Mouse (Mus musculus) heart, embryonic 12.5 days (tissue): ENCODE data around the gene Poldip2. TPM values are rescaled to one million over a fixed set of nuclear protein-coding genes. Genes with fewer than 3 reads are reported as not detected.
"Not testable (repeated sequence)": the region's sequence is repeated elsewhere in the genome, so short reads cannot be mapped to it uniquely, and the experiment has no call there.

Source experiments
- ATAC-seq: fragments of 200-750 bp; cut with Nextera tagmentation; 2 replicates; pipeline ENCODE4 v1.8.0; 2017; ENCODE audit warnings: moderate TSS enrichment, moderate library complexity; ENCODE audit not compliant: insufficient number of reproducible peaks, low FRiP score
- H3K27ac ChIP-seq: fragments of 300-500 bp; sonication (generic); 2 replicates; pipeline ENCODE4 v1.5.1; 2016; ENCODE audit warnings: mild to moderate bottlenecking, moderate library complexity; ENCODE audit not compliant: poor library complexity, severe bottlenecking
- H3K27me3 ChIP-seq: fragments of 300-500 bp; sonication (generic); replicated peaks from 2 replicates; pipeline ENCODE4 v1.6.1; 2016; ENCODE audit warnings: mild to moderate bottlenecking, moderate library complexity
- H3K36me3 ChIP-seq: fragments of 300-500 bp; sonication (generic); 2 replicates; pipeline ENCODE4 v1.6.1; 2016; ENCODE audit warnings: mild to moderate bottlenecking, moderate library complexity
- H3K4me1 ChIP-seq: fragments of 300-500 bp; sonication (generic); replicated peaks from 2 replicates; pipeline ENCODE4 v1.6.1; 2016; ENCODE audit warnings: mild to moderate bottlenecking
- H3K4me2 ChIP-seq: fragments of 300-500 bp; sonication (generic); 2 replicates; pipeline ENCODE4 v1.6.1; 2016; ENCODE audit warnings: mild to moderate bottlenecking, moderate library complexity
- H3K4me3 ChIP-seq: fragments of 300-500 bp; sonication (generic); 2 replicates; pipeline ENCODE4 v1.5.1; 2016; ENCODE audit warnings: mild to moderate bottlenecking
- H3K9ac ChIP-seq: fragments of 300-500 bp; sonication (generic); 2 replicates; pipeline ENCODE4 v1.6.1; 2016; ENCODE audit warnings: mild to moderate bottlenecking, moderate library complexity
- H3K9me3 ChIP-seq: fragments of 300-500 bp; sonication (generic); replicated peaks from 2 replicates; pipeline ENCODE4 v1.6.1; 2016; ENCODE audit warnings: mild to moderate bottlenecking, moderate library complexity
- WGBS: fragments of 180-500 bp; shearing (Covaris S2); methylation state at CpG from one replicate; pipeline ENCODE4 v1.1.7; 2016; 5-methylcytosine and 5-hydroxymethylcytosine counted together
- polyA plus RNA-seq: library from polyadenylated mRNA; unstranded; fragments of >200 nt; fragmentation: Nextera tagmentation; extraction: Ambion mirVana; gene quantifications from 2 replicates; pipeline ENCODE4 v1.2.1, GENCODE M21; 2016

The Poldip2 gene
- polyA plus RNA-seq, 1 experiment from 2014 or later = 146 TPM

GRCm38 (mm10) chr11:78528714-78529113, 16.7 kb downstream of the Poldip2 start:
- no peak for ATAC-seq

GRCm38 (mm10) chr11:78530001-78530400, 18.0 kb downstream of the Poldip2 start:
- H3K4me2 ChIP-seq = peak overlapping the region; percentile 8; the same call in 1 of the 2 replicates
- H3K4me3 ChIP-seq = no peak overlapping the region
- H3K27me3 ChIP-seq = no peaks in the 10 kb centered on the region
- no peak for ATAC-seq
- peak overlapping the region; percentile 80 for H3K27ac ChIP-seq
- H3K9me3 ChIP-seq = no peaks in the 10 kb centered on the region
- no peak overlapping the region for H3K9ac ChIP-seq
- H3K4me1 ChIP-seq = peaks cover 22% of the 10 kb centered on the region
- 87% methylated on average over 12 of the region's 12 CpGs for WGBS
- peaks cover 60% of the 10 kb centered on the region for H3K36me3 ChIP-seq

More at GRCm38 (mm10) chr11:78528714-78529113, 16.7 kb downstream of the Poldip2 start:
- Histone ChIP-seq H3K27ac (no peak overlapping the region), H3K9me3 (no peaks in the 10 kb centered on the region), H3K36me3 (peaks cover 73% of the 10 kb centered on the region), H3K4me3 (no peak overlapping the region), H3K27me3 (no peaks in the 10 kb centered on the region), H3K4me2 (no peak overlapping the region), H3K9ac (no peak overlapping the region), H3K4me1 (peaks cover 13% of the 10 kb centered on the region; the same call in 1 of the 2 replicates)
- 92% methylated on average over 9 of the region's 9 CpGs for WGBS

GRCm38 (mm10) chr11:78531046-78531445, 19.1 kb downstream of the Poldip2 start:
- H3K27me3 ChIP-seq = no peaks in the 10 kb centered on the region
- 52% methylated on average over 6 of the region's 6 CpGs for WGBS
- 0 out of 2 replicates have a peak overlapping the region, but pooled peaks have one; percentile 39 for H3K9ac ChIP-seq
- H3K27ac ChIP-seq = peak overlapping the region; percentile 80
- H3K4me2 ChIP-seq = peak overlapping the region; percentile 8; the same call in 1 of the 2 replicates
- peaks cover 24% of the 10 kb centered on the region for H3K4me1 ChIP-seq
- H3K9me3 ChIP-seq = no peaks in the 10 kb centered on the region
- no peak overlapping the region for H3K4me3 ChIP-seq
- ATAC-seq = 0 out of 2 replicates have a peak, but pooled peaks have one; percentile 24
- H3K36me3 ChIP-seq = peaks cover 50% of the 10 kb centered on the region

- H3K27ac ChIP-seq = peak overlapping the region; percentile 80
- not testable (repeated sequence) for ATAC-seq, H3K27me3 ChIP-seq, H3K9ac ChIP-seq, H3K4me2 ChIP-seq, H3K4me3 ChIP-seq, H3K9me3 ChIP-seq
- 82% methylated on average over 10 of the region's 10 CpGs for WGBS
- H3K36me3 ChIP-seq = peaks cover 46% of the 10 kb centered on the region
- peaks cover 24% of the 10 kb centered on the region for H3K4me1 ChIP-seq
These were observed 19.5 kb downstream of the Poldip2 start for GRCm38 (mm10) chr11:78531515-78531914.

- Histone ChIP-seq H3K36me3 (peaks cover 28% of the 10 kb centered on the region), H3K27ac (peak overlapping the region; percentile 93; the same call in 1 of the 2 replicates), H3K9me3 (no peaks in the 10 kb centered on the region), H3K9ac (peak overlapping the region; percentile 87), H3K4me2 (peak overlapping the region; percentile 79), H3K4me3 (peak overlapping the region; percentile 84), H3K4me1 (peaks cover 36% of the 10 kb centered on the region), H3K27me3 (no peaks in the 10 kb centered on the region)
- ATAC-seq = no peak
- WGBS = 87% methylated on average over 4 of the region's 4 CpGs
These were observed 22.5 kb downstream of the Poldip2 start for GRCm38 (mm10) chr11:78534516-78534915.

GRCm38 (mm10) chr11:78535376-78536079, 23.5 kb downstream of the Poldip2 start:
- Histone ChIP-seq H3K27ac (peak overlapping the region; percentile 93), H3K4me2 (peak overlapping the region; percentile 79), H3K9me3 (no peaks in the 10 kb centered on the region), H3K4me1 (peaks cover 32% of the 10 kb centered on the region), H3K36me3 (peaks cover 26% of the 10 kb centered on the region), H3K4me3 (peak overlapping the region; percentile 84), H3K9ac (peak overlapping the region; percentile 87), H3K27me3 (no peaks in the 10 kb centered on the region)
- WGBS = 1% methylated on average over 23 of the region's 23 CpGs
- ATAC-seq = no peak

GRCm38 (mm10) chr11:78536080-78536689, 24.2 kb downstream of the Poldip2 start, which contains the start of the genes Tnfaip1 and Ift20:
Tnfaip1 (minus strand) TSS chr11:78536332.
Ift20 (plus strand) TSS chr11:78536361.
- peak within 1 kb of the TSS; percentile 84 for H3K4me3 ChIP-seq
- H3K36me3 ChIP-seq = peaks cover 32% of the 10 kb centered on the region
- WGBS = under 1% methylated on average over 52 of the region's 52 CpGs
- peak within 1 kb of the TSS; percentile 87 for H3K9ac ChIP-seq
- H3K9me3 ChIP-seq = no peaks in the 10 kb centered on the region
- peaks cover 26% of the 10 kb centered on the region for H3K4me1 ChIP-seq
- peak within 1 kb of the TSS; percentile 93 for H3K27ac ChIP-seq
- peak within 1 kb of the TSS; percentile 79 for H3K4me2 ChIP-seq
- H3K27me3 ChIP-seq = no peaks in the 10 kb centered on the region
- peak; percentile 97 for ATAC-seq

- Histone ChIP-seq H3K27me3 (no peaks in the 10 kb centered on the region), H3K36me3 (peaks cover 35% of the 10 kb centered on the region), H3K9me3 (no peaks in the 10 kb centered on the region), H3K4me2 (peak overlapping the region; percentile 79), H3K9ac (peak overlapping the region; percentile 85), H3K4me3 (peak overlapping the region; percentile 84), H3K27ac (peak overlapping the region; percentile 85), H3K4me1 (peaks cover 23% of the 10 kb centered on the region)
- ATAC-seq = 0 out of 2 replicates have a peak, but pooled peaks have one; percentile 2
- 2% methylated on average over 14 of the region's 14 CpGs for WGBS
These were observed 24.7 kb downstream of the Poldip2 start for GRCm38 (mm10) chr11:78536690-78537084.

- H3K4me2 ChIP-seq = no peak overlapping the region
- WGBS = 83% methylated on average over 3 of the region's 3 CpGs
- no peaks in the 10 kb centered on the region for H3K27me3 ChIP-seq
- peaks cover 61% of the 10 kb centered on the region for H3K36me3 ChIP-seq
- no peaks in the 10 kb centered on the region for H3K9me3 ChIP-seq
- no peak for ATAC-seq
- no peak overlapping the region for H3K4me3 ChIP-seq
- peaks cover 12% of the 10 kb centered on the region for H3K4me1 ChIP-seq
- no peak overlapping the region for H3K9ac ChIP-seq
- no peak overlapping the region for H3K27ac ChIP-seq
These were observed 28.4 kb downstream of the Poldip2 start for GRCm38 (mm10) chr11:78540358-78540757.

GRCm38 (mm10) chr11:78544449-78545111, 32.6 kb downstream of the Poldip2 start:
- WGBS = 92% methylated on average over 7 of the region's 7 CpGs

GRCm38 (mm10) chr11:78545181-78545580, 33.2 kb downstream of the Poldip2 start:
- no peak for ATAC-seq
- Histone ChIP-seq H3K9me3 (no peaks in the 10 kb centered on the region), H3K4me1 (peaks cover 13% of the 10 kb centered on the region), H3K9ac (no peak overlapping the region), H3K27me3 (no peaks in the 10 kb centered on the region), H3K4me3 (no peak overlapping the region), H3K27ac (no peak overlapping the region), H3K4me2 (no peak overlapping the region), H3K36me3 (peaks cover 49% of the 10 kb centered on the region)
- WGBS = 61% methylated on average over 8 of the region's 8 CpGs

More at GRCm38 (mm10) chr11:78544449-78545111, 32.6 kb downstream of the Poldip2 start:
- ATAC-seq = no peak
- no peak overlapping the region for H3K4me3 ChIP-seq
- H3K27me3 ChIP-seq = no peaks in the 10 kb centered on the region
- H3K27ac ChIP-seq = no peak overlapping the region
- H3K9me3 ChIP-seq = no peaks in the 10 kb centered on the region
- no peak overlapping the region for H3K9ac ChIP-seq
- H3K4me1 ChIP-seq = peaks cover 11% of the 10 kb centered on the region
- H3K36me3 ChIP-seq = peaks cover 53% of the 10 kb centered on the region
- H3K4me2 ChIP-seq = no peak overlapping the region
